ENCODE assay signal across 8 mouse cellular contexts in genomic region chr6:28929169-28929803, GRCm38 (mm10).
DNase-seq lines count a peak whose midpoint lies in the region; ATAC-seq and TF ChIP-seq lines count a peak whose summit lies in the region.
"Not testable (repeated sequence)": the region's sequence is repeated elsewhere in the genome, so short reads cannot be mapped to it uniquely, and the experiment has no call there.

No protein-coding gene starts in this region.

- peak; percentile 56 for ATAC-seq in CD4-positive, CD25-positive, alpha-beta regulatory T cell, adult 4 months
- peak; percentile 28; the same call in 1 of the 2 replicates for ATAC-seq in forebrain, postnatal 0 days
- ATAC-seq in hindbrain, embryonic 15.5 days (ENCODE audit: low FRiP score, low read depth), result not testable (repeated sequence)
- peak; percentile 78 for ATAC-seq in megakaryocyte, adult 5-6 weeks (ENCODE audit: poor library complexity, severe bottlenecking)

- not testable (repeated sequence) for H3K4me2 ChIP-seq in forebrain, postnatal 0 days (ENCODE audit: low read depth)
- H3K4me2 ChIP-seq in hindbrain, embryonic 15.5 days, result peak overlapping the region; percentile 28; the same call in 1 of the 2 replicates

- not testable (repeated sequence) for TF ChIP-seq CTCF in forebrain, postnatal 0 days (IDR thresholded peaks at IDR 0.05; ENCODE audit: low read depth)

- DNase-seq in cerebellum, adult 9-11 months, result peak; percentile 37
- not testable (repeated sequence) for DNase-seq in forebrain, postnatal 0 days; limb, embryonic 10.5 days (ENCODE audit: low spot score)
- peak; percentile 69 for DNase-seq in naive thymus-derived CD4-positive, alpha-beta T cell, adult 2 months (ENCODE audit: low read depth)
- peak; percentile 30 for DNase-seq in thymus, postnatal 4 days

- not testable (repeated sequence) for H3K9ac ChIP-seq in forebrain, postnatal 0 days; hindbrain, embryonic 15.5 days

- 86% methylated on average over 19 of the region's 25 CpGs for WGBS in forebrain, postnatal 0 days
- 87% methylated on average over 21 of the region's 25 CpGs for WGBS in hindbrain, embryonic 15.5 days
- 83% methylated on average over 20 of the region's 25 CpGs for WGBS in limb, embryonic 10.5 days

- not testable (repeated sequence) for H3K4me3 ChIP-seq in forebrain, postnatal 0 days (ENCODE audit: low read depth, low read length); hindbrain, embryonic 15.5 days
- peak overlapping the region; percentile 21; the same call in 1 of the 2 replicates for H3K4me3 ChIP-seq in limb, embryonic 10.5 days

- H3K4me1 ChIP-seq in forebrain, postnatal 0 days (ENCODE audit: insufficient read depth), result not testable (repeated sequence)
- H3K4me1 ChIP-seq in hindbrain, embryonic 15.5 days (replicated peaks), result peaks cover 21% of the 10 kb centered on the region
- peaks cover 19% of the 10 kb centered on the region for H3K4me1 ChIP-seq in limb, embryonic 10.5 days

- H3K27me3 ChIP-seq in forebrain, postnatal 0 days (ENCODE audit: insufficient read depth, low read length); hindbrain, embryonic 15.5 days; limb, embryonic 10.5 days (ENCODE audit: low read depth, poor library complexity, severe bottlenecking): not testable (repeated sequence)

- not testable (repeated sequence) for H3K36me3 ChIP-seq in forebrain, postnatal 0 days (ENCODE audit: insufficient read depth); hindbrain, embryonic 15.5 days; limb, embryonic 10.5 days

- H3K27ac ChIP-seq in forebrain, postnatal 0 days (ENCODE audit: low read depth, low read length); hindbrain, embryonic 15.5 days (replicated peaks): not testable (repeated sequence)
- H3K27ac ChIP-seq in limb, embryonic 10.5 days, result peak overlapping the region; percentile 9; the same call in 1 of the 2 replicates

- not testable (repeated sequence) for H3K9me3 ChIP-seq in forebrain, postnatal 0 days (ENCODE audit: low read length); hindbrain, embryonic 15.5 days; limb, embryonic 10.5 days (replicated peaks)
